Mouse (Mus musculus) G1E (cell line): ENCODE results near the gene Hist1h4b.

Source experiments
- CTCF ChIP-seq: IDR thresholded peaks from 2 replicates; pipeline ENCODE4 v1.5.1; 2012; ENCODE audit warnings: low read depth, low read length, inconsistent platforms, mixed read lengths
- GATA1 ChIP-seq: IDR thresholded peaks from 2 replicates; pipeline ENCODE4 v1.6.1; 2012; ENCODE audit warnings: borderline replicate concordance, low read length, inconsistent platforms, mixed read lengths
- TAL1 ChIP-seq: conservative IDR thresholded peaks from 2 replicates; pipeline ENCODE4 v1.6.1; 2012; ENCODE audit warnings: low read depth, low read length, inconsistent platforms, mixed read lengths

DNA sequence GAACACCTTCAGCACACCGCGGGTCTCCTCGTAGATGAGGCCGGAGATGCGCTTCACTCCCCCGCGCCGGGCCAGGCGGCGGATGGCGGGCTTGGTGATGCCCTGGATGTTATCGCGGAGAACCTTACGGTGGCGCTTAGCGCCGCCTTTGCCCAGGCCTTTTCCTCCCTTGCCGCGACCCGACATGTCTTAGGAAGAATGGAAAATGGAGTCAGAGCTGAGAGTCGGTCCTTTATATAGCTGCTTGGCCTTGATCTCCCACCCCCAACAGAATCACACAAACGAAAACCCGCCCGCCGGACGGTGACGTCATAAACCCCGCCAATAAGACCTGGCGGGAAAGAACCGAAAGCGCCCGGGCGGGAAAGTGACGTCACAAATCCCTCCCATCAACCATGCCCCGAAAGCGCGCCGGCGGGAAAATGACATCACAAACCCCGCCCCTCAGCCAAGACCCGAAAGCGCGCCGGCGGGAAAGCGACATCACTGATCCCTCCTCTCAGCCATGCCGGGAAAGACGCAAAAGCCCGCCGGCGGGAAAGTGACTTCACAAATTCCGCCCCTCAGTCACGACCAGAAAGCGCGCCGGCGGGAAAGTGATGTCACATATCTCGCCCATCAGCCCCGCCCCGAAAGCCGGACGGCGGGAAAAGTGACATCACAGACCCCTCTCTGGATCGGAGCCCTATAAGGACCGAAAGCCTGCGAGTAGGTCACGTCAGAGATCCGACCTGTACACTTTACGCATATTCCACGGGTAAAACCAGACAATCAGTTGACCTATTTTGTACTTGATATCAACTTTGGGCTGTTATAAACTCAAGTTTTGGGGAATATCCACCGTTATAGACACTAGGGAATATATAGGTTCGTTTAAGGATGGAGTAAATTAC is 4.4 kb downstream of the Hist1h4b start, which contains the start of gene Hist1h4a:
- TF ChIP-seq TAL1, result no peak
- no peak for TF ChIP-seq CTCF
- no peak for TF ChIP-seq GATA1
